Mouse (Mus musculus): ENCODE measurements at regions not wholly inside any gene's neighbourhood (a gene's known extent, or its start where the extent isn't known, plus 50 kb on each side); places are given as distances from the start of the nearest gene placed in this dataset.

DNA sequence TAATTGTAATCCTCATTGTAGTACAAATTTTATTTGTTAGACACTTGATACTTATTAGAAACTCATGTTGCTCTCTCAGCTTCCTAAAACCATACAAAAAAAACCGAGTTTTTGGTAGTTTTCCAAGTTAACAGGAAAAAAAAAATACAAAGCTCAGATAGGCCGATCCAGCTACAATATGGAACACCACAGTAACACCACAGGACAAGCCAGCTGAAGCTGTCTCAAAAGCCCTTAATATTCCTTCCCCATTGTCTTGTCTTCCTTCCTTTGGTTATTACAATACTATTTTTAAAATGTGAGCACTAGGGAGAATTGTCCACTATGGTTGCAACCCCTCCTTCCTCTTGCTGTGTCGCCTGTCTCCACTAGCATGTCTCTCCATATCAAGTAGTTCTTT lies 495.7 kb upstream of the Tle4 start:
- TF ChIP-seq CTCF (conservative IDR thresholded peaks at IDR 0.05; ENCODE audit: low read length): no peak
- no peak for TF ChIP-seq POU5F1 (IDR thresholded peaks at IDR 0.05; ENCODE audit: borderline replicate concordance, low read length)
- TF ChIP-seq NANOG (IDR thresholded peaks at IDR 0.05; ENCODE audit: borderline replicate concordance, low read length): no peak
